In genomic region chr10:122553124-122553822, GRCm38 (mm10) we compare ENCODE assay signal across 8 mouse cellular contexts.
A peak's percentile ranks its signal among the peaks of the same experiment; 100 is the strongest.
DNase-seq lines count a peak whose midpoint lies in the region; ATAC-seq lines count a peak whose summit lies in the region.

No protein-coding gene starts in this region.

- peak; percentile 78 for ATAC-seq in hindbrain, embryonic 13.5 days (ENCODE audit: low FRiP score)

- no peak overlapping the region for H3K9ac ChIP-seq in hindbrain, embryonic 13.5 days

- no peaks in the 10 kb centered on the region for H3K9me3 ChIP-seq in hindbrain, embryonic 13.5 days
- no peaks in the 10 kb centered on the region for H3K9me3 ChIP-seq in midbrain, embryonic 10.5 days (replicated peaks)

- no peaks in the 10 kb centered on the region for H3K4me1 ChIP-seq in hindbrain, embryonic 13.5 days (replicated peaks)
- no peaks in the 10 kb centered on the region for H3K4me1 ChIP-seq in midbrain, embryonic 10.5 days

- no peak overlapping the region for H3K27ac ChIP-seq in hindbrain, embryonic 13.5 days
- no peak overlapping the region for H3K27ac ChIP-seq in midbrain, embryonic 10.5 days (replicated peaks)

- DNase-seq in adrenal gland, adult (ENCODE audit: inconsistent age in 2 of 2, low spot score in 1 of 2) = peak; percentile 22 to 80
- DNase-seq in adrenal gland, adult 8-10 months = no peak
- DNase-seq in adrenal gland, postnatal 10 days = peak; percentile 59
- peak; percentile 73 for DNase-seq in embryo, embryonic 9.5 days (ENCODE audit: extremely low spot score)
- DNase-seq in layer of hippocampus, postnatal 10 days (ENCODE audit: low spot score in 2 of 2) = peak; percentile 40 to 57
- peak; percentile 57 for DNase-seq in midbrain, embryonic 10.5 days (ENCODE audit: low spot score)
- DNase-seq in right cerebral cortex, postnatal 4 days = peak; percentile 46

- no peaks in the 10 kb centered on the region for H3K36me3 ChIP-seq in hindbrain, embryonic 13.5 days
- no peaks in the 10 kb centered on the region for H3K36me3 ChIP-seq in midbrain, embryonic 10.5 days

- WGBS in hindbrain, embryonic 13.5 days = 61% methylated on average over 2 of the region's 2 CpGs
- 62% methylated on average over 2 of the region's 2 CpGs for WGBS in midbrain, embryonic 10.5 days

- H3K4me3 ChIP-seq in hindbrain, embryonic 13.5 days = no peak overlapping the region
- H3K4me3 ChIP-seq in midbrain, embryonic 10.5 days = no peak overlapping the region

- H3K4me2 ChIP-seq in hindbrain, embryonic 13.5 days = no peak overlapping the region

- H3K27me3 ChIP-seq in hindbrain, embryonic 13.5 days = no peaks in the 10 kb centered on the region
- H3K27me3 ChIP-seq in midbrain, embryonic 10.5 days (ENCODE audit: low read depth, poor library complexity, severe bottlenecking) = no peaks in the 10 kb centered on the region
